Mouse (Mus musculus) erythroblast, embryonic 14.5 days (primary cell): ENCODE results near the gene Pxk.

ENCODE experiments used
- GATA1 ChIP-seq: IDR thresholded peaks from 2 replicates; pipeline ENCODE4 v1.6.1; 2012; ENCODE audit warnings: low read length, inconsistent platforms, mixed read lengths
- TAL1 ChIP-seq: IDR thresholded peaks from 3 replicates; pipeline ENCODE4 v1.6.1; 2012; ENCODE audit warnings: low read length, inconsistent platforms, mixed read lengths

DNA sequence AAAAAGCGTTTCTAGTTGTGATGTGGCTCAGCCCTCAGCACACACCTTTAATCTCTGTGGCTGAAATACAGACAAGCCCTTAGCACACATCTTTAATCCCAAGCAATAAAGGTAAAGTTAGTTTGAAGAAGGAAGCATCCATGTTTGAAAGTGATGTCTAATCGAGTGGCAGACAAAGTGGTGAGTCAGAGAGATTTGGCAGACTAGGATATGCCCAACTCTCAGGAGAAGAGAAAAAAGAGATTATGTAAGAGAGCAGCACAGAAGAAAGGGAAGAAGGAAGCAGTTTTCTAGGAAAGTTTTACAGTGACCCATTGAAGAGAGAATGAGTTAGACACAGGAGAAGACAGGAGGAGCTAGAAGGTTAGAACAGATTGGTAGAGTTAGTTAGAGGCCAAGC, 9.0 kb upstream of the Pxk start:
- TF ChIP-seq GATA1 (no peak), TAL1 (no peak)
